Mouse (Mus musculus) lung, postnatal 10 days (tissue): ENCODE measurements at regions not wholly inside any gene's neighbourhood (a gene's known extent, or its start where the extent isn't known, plus 50 kb on each side); places are given as distances from the start of the nearest gene placed in this dataset.

Source experiments
- DNase-seq: peaks from one replicate; pipeline ENCODE4 v3.0.0; 2021

DNA sequence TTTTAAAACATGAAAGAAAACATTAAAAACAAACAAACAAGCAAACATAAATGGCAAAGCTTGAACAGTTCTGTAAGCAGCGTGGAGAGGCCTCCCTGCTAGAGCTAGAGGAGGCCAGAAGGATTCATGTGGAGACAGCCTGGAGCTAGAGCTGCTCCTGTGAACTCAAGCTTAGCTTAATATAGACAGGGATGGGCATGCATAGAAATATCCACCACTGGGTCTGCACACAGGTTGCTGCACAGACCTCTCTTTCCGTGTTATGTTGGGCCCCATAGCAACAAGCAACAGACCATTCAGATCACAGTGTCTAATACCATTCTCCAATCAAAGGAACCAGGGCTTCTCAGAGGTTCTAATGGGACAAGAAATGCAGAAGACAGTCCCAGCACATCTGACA lies 122.9 kb upstream of the Magi3 start:
- no peak for DNase-seq

DNA sequence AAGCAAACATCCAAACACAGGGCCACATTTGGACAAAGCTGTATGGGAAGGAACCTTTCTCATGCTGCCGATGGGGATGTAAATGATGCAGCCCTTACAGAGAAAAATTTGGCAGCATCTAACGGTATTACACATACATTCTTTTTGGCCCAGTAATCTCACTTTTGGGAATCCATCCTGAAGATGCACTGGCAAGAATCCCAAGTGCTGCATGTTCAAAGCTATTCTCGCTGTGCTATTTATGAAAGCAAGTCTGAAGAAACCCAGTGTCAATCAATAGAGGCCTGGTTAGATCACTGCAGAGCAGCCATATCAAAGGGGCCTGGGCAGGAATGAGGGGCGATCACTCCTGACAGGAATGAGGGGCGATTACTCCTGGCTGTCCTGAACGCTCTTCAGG lies 122.0 kb upstream of the Magi3 start:
- DNase-seq: no peak

DNA sequence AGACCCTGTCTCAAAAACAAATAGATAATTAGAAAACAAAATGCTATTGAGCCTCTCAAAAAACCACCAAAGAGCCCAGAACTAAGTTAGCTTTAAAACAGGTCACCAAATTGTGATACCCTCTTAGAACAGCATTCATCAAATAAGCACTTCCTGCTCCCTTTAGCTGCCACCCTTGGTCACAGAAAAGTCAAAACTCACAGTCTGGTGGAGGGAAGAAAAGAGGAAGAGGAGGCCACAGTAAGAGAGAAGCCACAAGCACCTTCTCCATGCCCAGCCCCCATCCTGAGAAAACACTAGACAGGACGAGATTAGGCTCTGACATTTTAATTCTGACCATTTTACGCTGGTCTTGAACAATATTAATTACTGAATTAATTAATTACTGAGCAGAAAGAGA lies 120.2 kb upstream of the Magi3 start:
- no peak for DNase-seq

DNA sequence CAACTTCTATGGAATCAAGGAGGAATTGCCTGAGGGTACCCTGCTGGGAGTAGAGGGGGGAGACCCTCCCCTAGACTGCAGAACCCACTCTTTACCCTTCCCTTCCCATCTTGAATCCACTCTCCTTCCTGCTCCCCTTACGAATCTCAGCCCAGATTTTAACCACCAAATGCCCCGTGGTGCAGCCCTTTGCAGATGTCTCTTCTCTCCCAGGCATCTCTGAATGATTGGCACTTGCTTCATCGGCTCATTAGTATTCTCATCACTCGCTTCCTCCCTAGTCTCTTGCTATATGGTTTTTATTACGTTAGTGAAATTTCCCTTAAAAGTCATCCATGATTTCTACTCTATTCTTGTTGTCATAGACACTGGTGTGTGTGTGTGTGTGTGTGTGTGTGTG lies 116.7 kb upstream of the Magi3 start:
- no peak for DNase-seq

DNA sequence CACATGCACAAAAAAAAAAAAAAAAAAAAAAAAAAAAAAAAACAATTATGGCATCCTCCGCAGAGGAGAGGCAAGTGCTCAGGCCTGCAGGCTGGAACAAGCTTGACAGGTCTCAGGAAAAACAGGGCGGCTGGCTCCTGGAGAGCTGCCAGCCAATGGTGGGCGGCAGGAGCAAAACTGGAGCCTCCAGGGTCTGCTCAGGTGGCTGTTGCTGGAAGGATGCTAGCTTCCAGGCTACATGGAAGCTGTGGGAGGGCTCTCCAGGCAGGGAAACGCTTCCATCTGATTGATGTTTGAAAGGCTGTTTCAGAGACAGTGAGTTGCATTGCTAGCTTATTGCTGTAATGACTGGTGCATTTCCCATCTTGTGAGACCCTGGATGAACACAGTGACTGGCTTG lies 116.1 kb upstream of the Magi3 start:
- no peak for DNase-seq

DNA sequence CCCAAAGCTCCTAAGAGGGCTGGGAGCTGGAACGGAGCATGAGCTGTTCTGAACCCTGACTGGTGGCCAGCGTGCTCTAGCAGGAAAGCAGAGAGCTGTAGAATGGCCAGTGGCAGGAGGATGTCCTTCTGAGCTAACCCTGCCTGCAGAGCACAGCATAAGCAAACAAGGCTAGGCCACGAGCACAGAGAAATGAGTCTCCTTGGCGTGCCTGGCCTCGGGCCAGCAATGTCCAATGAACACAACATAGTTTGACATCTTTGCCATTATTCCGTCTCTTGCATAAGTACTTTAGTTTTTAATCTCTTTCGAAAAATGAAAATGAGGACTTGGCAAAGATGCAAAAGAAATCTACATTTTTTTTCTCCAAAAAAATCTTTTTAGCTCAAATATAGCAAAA lies 114.6 kb upstream of the Magi3 start:
- DNase-seq: no peak

DNA sequence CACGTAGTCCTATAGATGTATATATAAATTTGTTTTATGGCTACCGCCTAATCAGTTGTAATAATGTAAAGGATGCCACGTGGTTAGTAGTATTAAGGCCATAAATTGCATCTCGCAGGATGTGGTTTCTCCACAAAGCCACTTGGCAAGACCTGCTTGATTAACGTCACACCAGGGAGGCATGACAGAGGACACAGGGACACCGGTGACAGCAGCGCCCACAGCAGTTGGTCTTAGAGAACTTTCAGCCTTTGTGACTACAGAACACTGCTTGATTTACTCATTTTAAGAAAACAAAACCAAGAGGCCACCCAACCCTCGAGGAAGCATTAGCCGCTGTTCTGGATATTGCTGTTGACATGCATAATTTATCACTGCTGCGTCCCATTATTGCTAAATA lies 113.2 kb upstream of the Magi3 start:
- DNase-seq: no peak

DNA sequence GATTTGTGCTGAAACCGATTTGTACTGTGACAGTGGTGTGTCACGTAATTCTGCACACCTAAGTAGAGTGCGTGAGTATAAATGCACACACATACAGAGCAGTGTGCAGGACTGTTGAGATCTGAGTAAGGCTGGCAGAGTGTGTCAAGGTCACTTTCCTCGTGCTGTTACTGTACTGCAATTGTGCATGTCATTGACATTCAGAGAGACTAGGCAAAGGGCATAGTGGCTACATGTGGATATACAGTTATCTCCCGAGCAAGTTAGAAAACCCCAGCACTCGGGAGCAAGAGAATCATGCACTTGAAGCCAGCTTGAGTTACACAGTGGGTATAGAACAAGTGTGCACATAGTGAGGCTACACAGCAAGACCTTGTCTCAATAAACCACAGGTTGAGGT lies 110.5 kb upstream of the Magi3 start:
- no peak for DNase-seq

DNA sequence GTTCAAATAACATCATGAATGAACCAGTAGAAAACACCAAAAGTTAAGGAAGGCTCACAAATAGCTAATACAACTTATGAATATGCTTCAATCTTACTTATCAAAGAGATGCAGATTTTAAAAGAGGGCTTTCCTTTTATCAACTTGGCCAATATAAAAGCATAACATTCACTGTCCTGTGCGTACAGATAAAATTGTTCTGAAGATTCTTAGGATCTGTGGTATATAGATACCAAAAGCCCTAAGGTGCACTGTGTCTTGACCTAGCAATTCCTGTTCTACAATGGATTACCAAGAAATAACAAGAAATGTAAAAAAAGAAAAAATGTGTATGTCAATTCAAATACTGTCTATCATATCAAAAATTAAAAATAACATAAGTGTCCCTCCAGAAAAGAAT lies 107.7 kb upstream of the Magi3 start:
- DNase-seq: no peak

DNA sequence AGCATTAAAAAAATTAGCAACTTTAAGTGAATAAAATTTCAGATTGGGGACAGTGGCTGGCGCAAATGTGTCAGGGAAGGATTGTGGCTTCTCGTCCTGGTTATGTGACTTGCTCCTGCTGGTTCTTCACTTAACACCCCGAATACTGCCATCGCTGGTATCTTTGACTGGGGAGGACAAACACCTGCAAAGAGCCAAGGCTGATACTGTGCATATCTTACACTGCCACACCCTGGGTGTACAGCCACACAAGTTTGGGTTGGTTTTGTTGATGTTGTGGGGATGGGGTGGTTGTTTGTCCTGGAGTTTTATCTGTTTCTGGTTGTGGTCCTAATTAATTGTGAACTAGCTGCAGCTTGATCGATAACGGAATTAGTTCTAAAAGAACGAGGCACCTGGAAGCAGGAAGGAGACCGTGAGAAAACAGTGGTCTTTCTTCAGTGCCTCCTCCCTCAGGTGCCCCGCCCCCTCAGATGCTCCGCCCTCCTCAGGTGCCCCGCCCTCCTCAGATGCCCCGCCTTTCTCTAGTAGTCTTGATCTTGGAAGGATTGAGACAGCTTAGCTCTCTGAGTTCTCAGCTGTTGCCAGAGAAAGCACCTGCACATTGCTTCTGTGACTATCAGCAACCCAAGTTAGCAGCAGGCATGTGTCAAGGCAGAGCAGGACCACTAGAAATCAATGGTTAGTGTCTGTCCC lies 107.0 kb upstream of the Magi3 start:
- no peak for DNase-seq

DNA sequence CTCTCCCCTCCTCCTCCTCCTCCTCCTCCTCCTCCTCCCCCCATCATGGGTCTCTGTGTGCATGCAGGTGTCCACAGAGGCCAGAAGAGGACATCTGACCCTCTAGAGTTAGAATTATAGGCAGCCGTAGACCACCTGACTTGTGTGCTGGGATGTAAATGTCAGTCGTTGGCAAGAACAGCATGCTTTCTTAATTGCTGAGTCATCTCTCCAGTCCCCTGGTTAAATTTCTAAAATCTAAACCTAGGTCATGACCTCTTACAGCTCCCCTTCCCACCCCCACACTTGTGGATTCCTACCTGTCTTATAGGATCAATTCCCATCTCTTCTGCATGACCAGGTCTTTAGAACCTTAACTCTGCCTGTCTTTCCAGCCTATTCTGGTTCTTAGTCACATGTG lies 102.4 kb upstream of the Magi3 start:
- no peak for DNase-seq

DNA sequence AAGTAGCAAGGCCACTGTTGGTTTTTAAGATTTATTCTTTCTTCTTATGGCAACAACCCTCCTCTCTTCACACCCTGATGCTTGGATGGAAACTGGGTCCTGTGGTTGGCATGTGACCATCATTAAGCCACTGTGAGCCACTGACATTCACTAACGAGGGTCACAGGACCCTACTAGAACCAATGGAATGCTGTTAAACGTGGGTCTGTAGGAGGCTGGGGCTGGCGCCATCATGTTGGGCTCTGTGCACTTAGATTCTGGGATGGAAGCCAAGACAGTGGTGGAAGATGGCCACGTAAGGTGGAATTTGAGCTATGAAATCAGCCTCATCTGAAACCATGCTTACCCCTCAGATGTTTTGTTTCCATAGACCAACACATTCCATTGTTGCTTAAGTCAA lies 100.2 kb upstream of the Magi3 start:
- DNase-seq: peak; percentile 38

DNA sequence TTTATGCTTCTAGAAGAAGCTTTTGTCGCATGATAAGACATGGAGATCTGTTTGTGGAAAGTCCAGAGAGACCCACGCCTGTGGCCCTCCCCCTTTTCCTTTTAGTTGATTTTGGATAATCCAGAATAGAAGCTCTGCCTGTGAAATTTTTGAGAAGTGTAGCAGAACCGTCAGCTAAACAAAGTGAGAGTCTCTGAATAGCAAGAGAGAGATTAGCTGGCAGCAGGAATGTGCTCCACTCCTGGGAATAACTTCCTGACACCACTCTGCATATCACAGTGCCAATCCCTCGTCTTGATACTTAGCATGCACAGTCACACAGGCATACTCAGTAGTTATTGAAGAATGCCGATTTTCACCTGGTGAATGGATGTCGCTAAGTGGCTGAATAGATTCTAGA lies 99.2 kb upstream of the Magi3 start:
- peak; percentile 19 for DNase-seq

DNA sequence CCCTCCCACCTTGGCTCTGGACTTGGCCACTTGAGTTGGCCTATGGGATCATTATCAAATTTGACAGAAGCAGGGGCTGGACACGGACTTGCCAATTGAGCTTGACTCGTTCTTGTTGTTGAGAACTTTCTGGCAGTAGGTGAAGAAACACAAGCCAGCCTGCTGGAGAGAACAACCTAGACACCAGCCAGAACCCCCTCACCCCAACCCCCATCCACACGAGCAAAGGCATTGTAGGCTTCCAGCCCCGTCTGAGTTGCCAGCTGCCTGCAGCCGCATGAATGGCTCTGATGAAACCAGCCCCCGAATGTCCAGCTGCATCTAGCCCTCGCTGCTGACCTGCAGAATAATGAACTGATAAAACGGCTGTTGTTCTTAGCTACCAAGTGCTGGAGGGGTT lies 98.7 kb upstream of the Magi3 start:
- DNase-seq: peak; percentile 81

DNA sequence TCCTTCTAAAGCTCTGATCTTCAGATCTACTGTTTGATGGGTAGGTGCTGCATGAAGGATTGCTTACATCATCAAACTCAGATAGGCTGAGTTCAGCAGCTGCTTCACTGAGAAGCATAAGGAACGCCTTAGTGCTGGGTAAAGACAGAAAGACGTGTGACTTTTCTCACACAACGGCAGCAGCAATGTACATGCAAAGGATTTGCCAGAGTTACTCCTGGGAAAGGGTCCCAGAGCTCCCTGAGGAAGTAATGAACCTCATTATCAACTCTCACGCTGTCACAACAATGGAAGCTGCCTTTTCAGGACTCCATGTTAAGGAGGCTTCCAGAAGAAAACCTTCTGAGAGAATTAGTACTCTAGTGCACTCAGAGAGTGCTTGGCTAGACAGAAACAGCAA lies 97.4 kb upstream of the Magi3 start:
- DNase-seq: no peak

DNA sequence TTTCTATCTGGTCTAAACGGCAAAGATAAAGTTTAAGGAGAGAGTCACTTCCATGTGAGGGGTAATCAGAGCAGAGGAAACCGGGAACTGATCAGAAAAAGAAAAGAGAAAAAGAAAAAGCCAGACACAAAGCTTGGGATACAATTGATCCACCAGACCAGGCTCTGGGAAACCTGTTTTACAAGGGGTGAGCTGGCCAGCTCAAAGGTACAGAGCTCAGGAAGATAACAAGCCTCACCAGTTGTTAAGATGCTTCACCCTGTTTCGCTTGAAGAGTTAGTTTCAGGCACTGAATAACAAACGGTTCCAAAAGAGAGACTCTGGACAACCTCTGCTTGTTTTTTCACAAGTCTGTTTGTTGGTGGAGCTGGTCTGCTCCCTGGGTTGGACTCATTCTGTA lies 92.9 kb upstream of the Magi3 start:
- no peak for DNase-seq

DNA sequence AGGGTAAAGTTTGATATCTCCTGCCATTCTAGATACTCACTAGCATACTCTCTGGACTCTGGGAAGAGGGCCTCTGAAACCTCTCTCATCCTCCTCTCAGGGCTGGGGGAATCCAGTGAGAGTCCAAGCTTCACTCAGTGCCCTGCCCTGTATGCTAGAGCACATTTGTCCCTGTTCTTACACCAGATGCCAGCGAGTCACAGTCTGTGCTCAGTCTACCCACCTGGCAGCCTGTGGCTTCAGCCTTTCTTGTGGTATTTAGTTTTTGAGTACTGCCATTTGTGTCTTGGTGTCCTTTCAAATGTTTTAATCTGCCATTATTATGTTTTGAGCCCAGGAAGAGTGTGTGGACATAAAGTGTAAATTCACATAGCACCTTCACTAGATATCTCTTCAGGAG lies 86.8 kb upstream of the Magi3 start:
- DNase-seq: no peak

DNA sequence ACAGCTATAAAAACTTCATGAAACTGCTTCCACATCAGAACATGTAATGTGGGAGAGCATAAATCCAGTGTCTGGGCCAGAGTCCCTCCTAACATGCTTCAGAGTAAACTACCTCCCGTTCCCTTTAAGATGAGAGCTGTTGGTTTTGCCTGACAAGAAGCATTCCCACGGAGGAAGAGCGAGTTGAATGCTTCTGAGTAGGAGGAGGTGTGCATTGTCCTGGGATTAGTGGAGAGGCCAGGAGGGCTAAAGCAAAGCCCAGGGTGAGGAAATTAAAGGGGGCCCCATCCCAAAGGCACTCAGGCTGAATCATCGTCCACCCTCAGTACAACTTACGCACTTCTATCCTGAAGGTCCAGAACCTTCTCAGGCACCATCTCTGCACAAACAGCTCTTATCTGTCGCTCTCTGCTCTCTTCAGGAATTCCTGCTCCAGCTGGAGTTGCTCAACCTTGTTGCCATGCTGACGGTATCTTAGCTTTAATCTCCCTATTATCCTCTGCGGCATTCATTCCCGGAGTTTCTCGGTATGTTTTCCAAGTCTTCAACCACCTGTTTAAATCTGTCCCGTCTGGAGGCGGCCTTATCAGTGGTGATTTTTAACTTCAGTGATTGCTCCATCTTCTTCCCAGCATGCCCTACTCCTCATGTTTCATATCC lies 85.9 kb upstream of the Magi3 start:
- DNase-seq: no peak

DNA sequence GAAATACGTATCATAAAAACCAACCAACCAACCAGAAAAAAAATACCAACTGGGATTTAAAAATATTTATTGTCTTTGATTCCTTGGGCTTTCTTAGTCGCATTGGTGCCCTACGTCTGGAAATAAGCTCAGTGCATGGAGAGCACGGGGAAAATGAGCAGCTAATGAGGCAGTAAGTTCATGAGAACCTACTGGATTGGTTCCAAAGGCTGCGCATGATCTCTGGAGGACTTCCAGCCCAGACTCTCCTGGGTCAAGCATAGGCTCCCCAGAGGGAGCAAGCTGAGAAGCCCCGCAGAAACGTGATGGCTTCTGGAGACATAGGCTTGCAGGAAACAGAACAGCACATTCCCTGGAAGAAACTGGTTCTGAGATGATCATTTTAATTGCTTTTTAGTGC lies 83.4 kb upstream of the Magi3 start:
- no peak for DNase-seq

DNA sequence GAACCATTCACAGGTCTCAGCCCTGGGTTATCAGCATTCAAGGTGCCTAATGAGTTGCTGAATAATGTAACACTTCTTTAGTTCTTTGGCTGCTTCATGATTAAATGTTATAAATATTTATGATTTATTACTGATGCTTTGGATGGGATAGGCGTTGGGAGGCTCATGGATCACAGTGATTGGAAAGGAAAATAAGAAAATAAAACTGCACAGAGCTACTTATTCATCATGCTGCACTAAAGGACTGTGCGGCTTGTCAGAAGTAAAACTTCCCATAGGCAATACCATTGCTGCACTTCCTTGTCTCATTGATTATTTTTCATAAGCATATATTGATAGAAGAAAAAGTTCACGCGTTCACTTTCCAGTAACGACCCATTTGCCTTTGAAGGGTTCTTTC lies 80.0 kb upstream of the Magi3 start:
- no peak for DNase-seq

DNA sequence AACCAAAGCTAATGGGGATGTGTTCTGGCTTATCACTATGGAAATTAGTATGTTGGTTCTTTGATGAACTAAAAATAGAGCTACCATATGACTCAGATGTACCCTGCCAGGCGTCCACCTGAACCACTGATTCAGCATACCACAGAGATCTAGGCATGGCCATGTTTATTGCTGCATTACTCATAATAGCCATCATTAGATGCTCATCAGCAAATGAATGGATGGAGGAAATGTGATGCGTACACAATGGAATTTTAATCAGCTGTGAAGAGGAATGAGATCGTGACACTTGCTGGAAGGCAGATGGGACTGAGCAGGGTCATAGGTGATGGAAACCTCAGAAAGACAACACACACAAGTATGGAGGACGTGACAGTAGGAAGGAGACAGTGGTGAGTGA lies 78.7 kb upstream of the Magi3 start:
- no peak for DNase-seq

DNA sequence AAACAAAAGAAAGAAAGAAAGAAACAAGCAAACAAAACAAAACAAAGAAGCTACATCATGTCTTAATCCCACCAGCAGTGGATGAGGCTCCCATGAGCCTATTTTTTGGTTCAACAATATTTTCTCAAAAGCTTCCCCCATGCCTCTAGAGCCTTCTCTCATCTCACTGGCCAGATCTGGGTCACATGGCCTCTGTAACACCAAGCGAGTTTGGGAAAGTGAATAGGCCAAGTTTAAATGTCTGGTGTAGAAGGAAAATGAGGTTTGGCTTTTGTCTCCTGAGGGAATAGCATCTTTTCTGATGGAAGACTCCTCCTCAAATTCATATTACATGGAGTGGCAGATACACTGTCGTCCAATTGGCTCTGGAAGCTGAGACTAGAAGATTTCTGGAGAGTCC lies 78.2 kb upstream of the Magi3 start:
- no peak for DNase-seq

DNA sequence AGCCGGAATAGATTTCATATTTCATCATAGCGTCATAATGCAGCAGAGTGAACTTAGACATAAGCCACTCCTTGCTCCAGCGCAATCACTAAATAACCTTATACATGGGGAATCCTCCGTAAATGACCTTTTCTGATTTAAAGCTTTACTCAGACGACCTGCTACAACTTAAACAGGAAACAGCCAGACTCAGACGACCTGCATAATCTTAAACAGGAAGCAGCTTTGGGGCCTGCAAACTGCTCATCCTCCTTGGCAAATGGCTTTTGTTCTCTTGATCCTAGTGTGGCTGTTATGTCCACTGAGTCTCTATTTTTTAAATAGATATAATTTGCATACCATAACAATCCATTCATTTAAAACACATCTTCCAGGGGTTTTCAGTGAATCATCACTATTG lies 76.9 kb upstream of the Magi3 start:
- no peak for DNase-seq

DNA sequence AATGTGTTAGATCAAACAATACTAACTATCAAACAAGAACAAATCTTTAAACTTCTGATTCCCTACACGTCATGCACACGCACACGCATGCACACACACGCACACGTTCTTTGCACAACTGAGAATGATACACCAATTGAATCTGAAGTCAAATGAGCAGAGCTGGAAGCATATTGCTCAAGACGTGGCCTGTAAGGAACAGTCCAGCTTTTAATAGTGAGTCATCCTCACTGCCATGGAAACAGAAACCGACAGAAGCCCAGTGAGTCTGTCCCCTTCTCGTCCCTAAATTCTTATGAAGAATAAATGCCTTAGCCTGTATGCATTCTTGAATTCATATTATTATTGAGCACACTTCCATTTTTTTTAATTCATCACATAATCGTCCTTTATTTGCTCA lies 75.7 kb upstream of the Magi3 start:
- DNase-seq: peak; percentile 18

DNA sequence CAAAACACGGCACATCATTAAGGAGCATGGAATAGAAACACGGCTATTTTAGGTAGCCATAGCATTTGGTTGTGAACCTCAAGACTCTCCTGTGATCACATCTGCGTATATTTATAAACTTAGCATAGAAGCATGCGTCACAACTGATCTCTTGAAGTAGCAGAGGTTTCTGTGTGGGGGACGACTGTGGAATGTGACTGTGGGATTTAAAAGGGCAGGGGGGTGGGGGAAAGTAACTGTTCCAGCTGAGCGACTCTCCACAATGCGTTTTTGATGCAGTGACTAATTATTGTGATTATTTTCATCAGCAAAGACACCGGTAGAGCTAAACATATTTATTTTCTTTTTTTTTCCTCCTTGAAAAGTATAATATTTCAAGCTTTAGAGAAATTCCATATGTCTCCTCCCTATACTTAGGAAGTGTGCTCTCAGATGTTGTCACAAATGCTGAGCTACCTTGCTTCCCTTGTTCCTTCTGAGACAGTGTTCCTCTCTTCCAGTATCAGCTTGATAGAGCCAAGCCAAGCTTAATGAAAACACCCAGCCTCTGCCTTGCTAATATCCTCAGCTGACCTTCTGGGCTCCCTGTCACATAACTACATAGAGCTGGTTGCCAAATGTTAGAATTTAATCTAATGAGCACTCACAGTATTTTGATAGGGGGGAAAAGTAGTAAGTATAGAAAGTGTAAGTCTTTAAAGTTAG lies 75.0 kb upstream of the Magi3 start:
- no peak for DNase-seq
